Mouse (Mus musculus) hindbrain, embryonic 14.5 days (tissue): Measurements from ENCODE around the gene Tmem14a. TPM values are rescaled to one million over a fixed set of nuclear protein-coding genes. Genes with fewer than 3 reads are reported as not detected.

Experiments used
- ATAC-seq: fragments of 200-750 bp; cut with Nextera tagmentation; 2 replicates; pipeline ENCODE4 v1.8.0; 2017; ENCODE audit warnings: moderate number of reproducible peaks, mild to moderate bottlenecking, moderate TSS enrichment, moderate library complexity; ENCODE audit not compliant: low FRiP score
- DNase-seq: peaks from one replicate; pipeline ENCODE4 v3.0.0-alpha.2; 2015; ENCODE audit warnings: low spot score
- H3K27ac ChIP-seq: fragments of 300-500 bp; sonication (generic); 2 replicates; pipeline ENCODE4 v1.5.1; 2014; ENCODE audit warnings: mild to moderate bottlenecking, moderate library complexity
- H3K27me3 ChIP-seq: fragments of 300-500 bp; sonication (generic); 2 replicates; pipeline ENCODE4 v1.6.1; 2014; ENCODE audit warnings: mild to moderate bottlenecking, low read length, mixed read lengths; ENCODE audit not compliant: control insufficient read depth, insufficient read depth
- H3K36me3 ChIP-seq: fragments of 300-500 bp; sonication (generic); replicated peaks from 2 replicates; pipeline ENCODE4 v1.6.1; 2014; ENCODE audit not compliant: control insufficient read depth, insufficient read depth
- H3K4me1 ChIP-seq: fragments of 300-500 bp; sonication (generic); replicated peaks from 2 replicates; pipeline ENCODE4 v1.6.1; 2014; ENCODE audit warnings: antibody characterized with exemption, low read length, mixed read lengths; ENCODE audit not compliant: control insufficient read depth, insufficient read depth
- H3K4me2 ChIP-seq: fragments of 300-500 bp; sonication (generic); replicated peaks from 2 replicates; pipeline ENCODE4 v1.6.1; 2014; ENCODE audit warnings: mild to moderate bottlenecking, moderate library complexity
- H3K4me3 ChIP-seq: fragments of 300-500 bp; sonication (generic); replicated peaks from 2 replicates; pipeline ENCODE4 v1.5.1; 2014; ENCODE audit warnings: mild to moderate bottlenecking, low read length
- H3K9ac ChIP-seq: fragments of 300-500 bp; sonication (generic); 2 replicates; pipeline ENCODE4 v1.6.1; 2014
- H3K9me3 ChIP-seq: fragments of 300-500 bp; sonication (generic); 2 replicates; pipeline ENCODE4 v1.6.1; 2016; ENCODE audit warnings: low read length; ENCODE audit not compliant: control insufficient read depth
- WGBS: fragments of 180-500 bp; shearing (Covaris S2); extraction: QIAGEN DNeasy Blood & Tissue Kit; methylation state at CpG from one replicate; pipeline ENCODE4 v1.1.7; 2014; 5-methylcytosine and 5-hydroxymethylcytosine counted together
- polyA plus RNA-seq: library from polyadenylated mRNA; unstranded; fragments of >200 nt; fragmentation: Nextera tagmentation; extraction: Ambion mirVana; gene quantifications from 2 replicates; pipeline ENCODE4 v1.2.1, GENCODE M21; 2014

Gene Tmem14a
- polyA plus RNA-seq, 1 experiment from 2014 or later: 19.5 TPM

DNA sequence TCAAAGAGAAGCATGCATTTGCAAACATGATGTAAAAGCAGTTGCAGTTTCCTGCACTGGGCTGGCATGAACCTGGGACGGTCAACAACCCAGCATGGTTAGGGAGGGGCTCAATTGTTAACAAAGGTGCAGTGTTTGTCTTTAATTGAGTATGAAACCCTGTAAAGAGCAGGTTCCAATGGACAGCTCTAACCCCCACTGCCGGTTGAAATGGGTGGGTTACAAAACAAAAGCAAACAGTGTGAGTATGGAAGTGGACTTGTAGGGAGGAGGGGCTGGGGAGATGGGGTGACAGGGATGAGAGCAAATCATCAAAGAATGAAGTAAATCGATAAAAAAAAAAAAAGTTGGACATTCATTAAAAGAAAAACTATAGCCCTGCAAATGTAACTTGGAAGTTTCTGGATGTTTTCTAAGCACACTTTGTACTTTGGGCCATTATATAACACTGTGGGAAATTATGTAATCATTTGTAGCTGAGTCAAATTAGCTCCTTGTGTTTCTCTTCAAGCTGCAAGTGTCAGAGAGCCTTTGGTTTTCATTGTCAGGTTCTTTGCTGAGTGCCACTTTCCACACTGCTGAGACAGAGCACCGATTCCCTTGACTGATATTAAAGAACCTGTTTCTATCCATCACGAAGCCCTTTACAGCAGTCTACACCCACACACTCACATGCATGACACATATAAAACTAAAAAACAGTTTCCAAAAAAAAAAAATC lies 13.5 kb downstream of the Tmem14a start:
- DNase-seq (no peak), ATAC-seq (no peak)
- no peak overlapping the region for H3K4me3 ChIP-seq
- no peak overlapping the region for H3K27ac ChIP-seq
- no peaks in the 10 kb centered on the region for H3K9me3 ChIP-seq
- no peaks in the 10 kb centered on the region for H3K27me3 ChIP-seq
- no peak overlapping the region for H3K4me2 ChIP-seq
- 0 out of 2 replicates have a peak, but pooled peaks cover 9% of the 10 kb centered on the region for H3K36me3 ChIP-seq
- WGBS: 52% methylated on average over 5 of the region's 5 CpGs
- no peak overlapping the region for H3K9ac ChIP-seq
- no peaks in the 10 kb centered on the region for H3K4me1 ChIP-seq

GRCm38 (mm10) chr1:21232516-21232915 lies 14.1 kb downstream of the Tmem14a start:
- Histone ChIP-seq H3K4me3 (no peak overlapping the region), H3K4me2 (no peak overlapping the region), H3K27ac (no peak overlapping the region), H3K9me3 (no peaks in the 10 kb centered on the region), H3K36me3 (0 out of 2 replicates have a peak, but pooled peaks cover 3% of the 10 kb centered on the region), H3K9ac (no peak overlapping the region), H3K4me1 (no peaks in the 10 kb centered on the region), H3K27me3 (no peaks in the 10 kb centered on the region)
- ATAC-seq: no peak
- WGBS: 88% methylated on average over 1 of the region's 1 CpGs
- DNase-seq: no peak

- ATAC-seq: no peak
- no peak overlapping the region for H3K9ac ChIP-seq
- H3K4me2 ChIP-seq: no peak overlapping the region
- H3K4me3 ChIP-seq: no peak overlapping the region
- H3K27me3 ChIP-seq: no peaks in the 10 kb centered on the region
- H3K9me3 ChIP-seq: no peaks in the 10 kb centered on the region
- H3K36me3 ChIP-seq: no peaks in the 10 kb centered on the region
- no peak overlapping the region for H3K27ac ChIP-seq
- no peaks in the 10 kb centered on the region for H3K4me1 ChIP-seq
- 95% methylated on average over 6 of the region's 6 CpGs for WGBS
- no peak for DNase-seq
Observed at GRCm38 (mm10) chr1:21235359-21235758, 17.0 kb downstream of the Tmem14a start.

DNA sequence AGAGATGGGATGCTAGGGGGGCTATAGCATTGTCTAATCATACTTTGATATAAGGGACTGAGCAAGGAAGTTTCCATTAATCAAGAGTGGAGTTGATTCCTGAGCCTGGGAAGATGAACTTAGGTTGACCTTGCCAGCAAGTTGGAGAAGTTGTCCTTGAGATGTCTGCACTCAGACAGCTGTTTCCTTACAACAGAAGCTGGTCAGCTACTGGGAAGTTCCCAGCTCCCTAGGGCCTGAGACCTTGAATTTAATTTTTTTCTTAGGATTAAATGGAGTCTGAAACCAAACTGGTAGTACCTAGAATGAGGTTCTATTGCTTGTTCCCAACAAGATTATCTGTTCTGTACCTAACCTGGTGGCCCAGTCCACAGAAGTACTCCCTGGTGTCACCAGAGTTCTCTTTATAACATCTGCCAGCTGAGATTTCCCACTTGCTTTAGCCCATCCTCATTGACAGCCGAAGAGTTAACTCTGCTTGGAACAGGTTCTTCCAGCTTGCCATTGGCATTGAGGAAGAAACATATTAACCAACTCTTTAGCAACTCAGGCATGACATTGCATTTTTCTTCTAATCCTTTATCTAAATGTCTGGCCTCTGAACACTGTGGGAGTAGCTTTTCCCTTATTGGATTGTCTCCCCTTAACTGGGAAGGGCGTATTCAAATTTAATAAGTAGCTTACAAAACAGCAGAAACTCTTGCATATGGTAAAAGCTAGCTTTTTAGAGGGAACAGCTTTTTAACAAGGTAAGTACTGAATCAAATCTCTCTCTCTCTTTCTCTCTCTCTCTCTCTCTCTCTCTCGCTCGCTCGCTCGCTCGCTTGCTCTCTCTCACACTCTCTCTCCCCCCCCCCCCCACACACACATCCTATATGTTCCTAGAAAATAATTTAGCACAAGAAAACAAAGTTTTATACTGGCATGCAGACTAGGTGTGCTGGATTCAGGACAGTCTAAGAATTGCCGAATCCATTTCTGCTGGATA lies 21.8 kb downstream of the Tmem14a start, which contains the start of gene Gsta3:
Gsta3 (plus strand) TSS at position 679 of the 988 bp plus-strand sequence.
- ATAC-seq (no peak), DNase-seq (no peak)
- Histone ChIP-seq H3K27me3 (no peaks in the 10 kb centered on the region), H3K9ac (no peak within 1 kb of the TSS), H3K4me2 (no peak within 1 kb of the TSS), H3K36me3 (no peaks in the 10 kb centered on the region), H3K4me1 (no peaks in the 10 kb centered on the region), H3K4me3 (no peak within 1 kb of the TSS), H3K27ac (no peak within 1 kb of the TSS), H3K9me3 (no peaks in the 10 kb centered on the region)
- WGBS: 93% methylated on average over 8 of the region's 8 CpGs

- H3K27ac ChIP-seq: no peak overlapping the region
- ATAC-seq: no peak
Observed at GRCm38 (mm10) chr1:21241096-21241495, 22.7 kb downstream of the Tmem14a start.

DNA sequence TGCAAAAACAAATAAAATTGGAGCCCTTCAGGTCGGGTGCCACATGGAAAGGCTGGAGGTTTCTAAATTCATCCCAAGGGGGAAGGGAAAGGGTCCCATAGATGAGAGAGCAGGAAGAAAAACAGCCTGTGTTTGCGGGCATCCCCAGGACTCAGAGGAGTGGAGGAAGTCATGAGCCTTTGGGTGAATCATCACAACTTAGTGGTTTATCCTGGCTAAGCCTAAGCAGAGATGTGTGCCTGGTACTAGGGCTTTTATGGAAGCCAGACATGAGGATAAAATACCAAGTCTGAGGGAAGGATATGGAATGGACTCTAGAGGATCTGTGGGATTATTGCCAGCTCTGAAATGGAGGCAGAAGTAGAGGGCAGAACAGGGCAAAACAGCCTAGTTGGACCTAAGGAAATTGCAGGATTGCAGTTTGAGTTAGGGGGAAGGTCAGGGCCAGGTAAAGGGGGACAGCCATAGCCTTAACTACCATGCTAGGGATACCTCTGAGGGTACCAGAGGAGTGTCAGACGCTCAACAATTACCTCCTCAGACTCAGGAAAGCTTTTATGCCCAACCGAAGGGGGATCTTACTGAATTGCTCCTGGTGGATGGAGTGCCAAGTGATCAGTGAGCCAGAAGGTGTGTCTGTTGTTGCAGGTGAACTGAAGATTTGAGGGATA lies 26.1 kb downstream of the Tmem14a start:
- Histone ChIP-seq H3K4me3 (no peak overlapping the region), H3K36me3 (no peaks in the 10 kb centered on the region), H3K9me3 (no peaks in the 10 kb centered on the region), H3K4me1 (no peaks in the 10 kb centered on the region), H3K27me3 (no peaks in the 10 kb centered on the region), H3K4me2 (no peak overlapping the region), H3K27ac (no peak overlapping the region), H3K9ac (no peak overlapping the region)
- DNase-seq (no peak), ATAC-seq (no peak)
- WGBS: 75% methylated on average over 4 of the region's 4 CpGs

More at GRCm38 (mm10) chr1:21241096-21241495, 22.7 kb downstream of the Tmem14a start:
- H3K27me3 ChIP-seq: no peaks in the 10 kb centered on the region
- no peak overlapping the region for H3K4me3 ChIP-seq
- no peak for DNase-seq
- H3K9me3 ChIP-seq: no peaks in the 10 kb centered on the region
- H3K4me2 ChIP-seq: no peak overlapping the region
- no peak overlapping the region for H3K9ac ChIP-seq
- H3K4me1 ChIP-seq: no peaks in the 10 kb centered on the region
- 88% methylated on average over 1 of the region's 1 CpGs for WGBS
- H3K36me3 ChIP-seq: no peaks in the 10 kb centered on the region

DNA sequence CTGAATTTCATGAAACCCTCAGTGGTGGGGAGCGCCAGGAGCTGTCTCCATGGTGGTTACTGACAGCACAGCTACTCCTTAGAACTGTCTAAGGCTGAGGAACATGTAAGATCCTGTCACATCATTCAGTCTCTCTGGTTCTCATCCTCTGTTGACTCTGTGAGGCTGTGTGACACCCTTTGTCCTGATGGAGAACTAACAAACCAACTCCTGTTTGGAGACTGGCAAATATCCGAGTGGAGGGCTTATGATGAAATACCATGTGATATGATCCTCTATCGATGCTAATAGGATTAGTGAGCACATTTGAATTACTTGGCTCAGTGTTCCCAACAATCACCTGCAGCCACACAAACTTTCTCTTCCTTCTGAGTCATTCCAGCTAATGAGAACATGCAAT lies 27.8 kb downstream of the Tmem14a start:
- H3K36me3 ChIP-seq: no peaks in the 10 kb centered on the region
- H3K4me3 ChIP-seq: no peak overlapping the region
- DNase-seq (no peak), ATAC-seq (no peak)
- no peak overlapping the region for H3K4me2 ChIP-seq
- no peaks in the 10 kb centered on the region for H3K4me1 ChIP-seq
- no peaks in the 10 kb centered on the region for H3K27me3 ChIP-seq
- H3K9ac ChIP-seq: no peak overlapping the region
- 89% methylated on average over 3 of the region's 3 CpGs for WGBS
- H3K27ac ChIP-seq: no peak overlapping the region
- H3K9me3 ChIP-seq: no peaks in the 10 kb centered on the region

- Histone ChIP-seq H3K4me3 (no peak overlapping the region), H3K27ac (no peak overlapping the region), H3K9ac (no peak overlapping the region), H3K27me3 (no peaks in the 10 kb centered on the region), H3K36me3 (no peaks in the 10 kb centered on the region), H3K9me3 (no peaks in the 10 kb centered on the region), H3K4me2 (no peak overlapping the region), H3K4me1 (no peaks in the 10 kb centered on the region)
- no peak for DNase-seq
- ATAC-seq: no peak
Observed at GRCm38 (mm10) chr1:21247896-21248295, 29.5 kb downstream of the Tmem14a start.
